ENCODE assay signal across 31 mouse cellular contexts in genomic region chr7:64989406-64989805, GRCm38 (mm10).
"Had no signal": no experiment of that assay in that cellular context is flagged by ENCODE, and none has a peak within 500 bp of the region (broad histone marks: within the 10 kb centered on the region; RNA-seq: fewer than 3 reads in every experiment).

No protein-coding gene starts in this region.

- H3K27me3 ChIP-seq: limb, embryonic 12.5 days; limb, embryonic 13.5 days; limb, embryonic 15.5 days; liver, embryonic 12.5 days; liver, embryonic 13.5 days; liver, embryonic 15.5 days; lung, embryonic 15.5 days; megakaryocyte, embryonic 14.5 days; midbrain, embryonic 12.5 days; midbrain, embryonic 13.5 days; midbrain, embryonic 15.5 days had no signal

- H3K4me2 ChIP-seq: limb, embryonic 12.5 days; limb, embryonic 13.5 days; limb, embryonic 15.5 days; liver, embryonic 11.5 days; liver, embryonic 12.5 days; liver, embryonic 13.5 days; liver, embryonic 15.5 days; lung, embryonic 14.5 days; lung, embryonic 15.5 days; midbrain, embryonic 11.5 days; midbrain, embryonic 12.5 days; midbrain, embryonic 13.5 days; midbrain, embryonic 15.5 days had no signal

- H3K36me3 ChIP-seq: limb, embryonic 10.5 days; limb, embryonic 12.5 days; limb, embryonic 13.5 days; limb, embryonic 15.5 days; liver, embryonic 12.5 days; liver, embryonic 13.5 days; liver, embryonic 15.5 days; lung, embryonic 15.5 days; midbrain, embryonic 10.5 days; midbrain, embryonic 12.5 days; midbrain, embryonic 13.5 days; midbrain, embryonic 15.5 days had no signal

- ATAC-seq: liver, embryonic 12.5 days; liver, postnatal 0 days; lung, postnatal 0 days; midbrain, embryonic 13.5 days; midbrain, embryonic 15.5 days; midbrain, embryonic 16.5 days had no signal

- H3K27ac ChIP-seq: limb, embryonic 10.5 days; limb, embryonic 12.5 days; limb, embryonic 13.5 days; limb, embryonic 15.5 days; liver, embryonic 12.5 days; liver, embryonic 13.5 days; liver, embryonic 14.5 days; liver, embryonic 15.5 days; lung, embryonic 15.5 days; macrophage; midbrain, embryonic 10.5 days; midbrain, embryonic 12.5 days; midbrain, embryonic 13.5 days; midbrain, embryonic 15.5 days had no signal

- H3K9ac ChIP-seq: limb, embryonic 12.5 days; limb, embryonic 13.5 days; limb, embryonic 15.5 days; liver, embryonic 12.5 days; liver, embryonic 13.5 days; liver, embryonic 14.5 days; liver, embryonic 15.5 days; liver, postnatal 0 days; lung, embryonic 14.5 days; lung, embryonic 15.5 days; midbrain, embryonic 12.5 days; midbrain, embryonic 13.5 days; midbrain, embryonic 15.5 days had no signal

- DNase-seq: left cerebral cortex, postnatal 4 days; liver; liver, embryonic 13.5 days; liver, postnatal 0 days; lung, adult 18-20 months; lung, adult 2 months; lung, embryonic 14.5 days; lung, postnatal 10 days; lung, postnatal 14 days; lung, postnatal 36 days; lung, postnatal 4 days; midbrain, embryonic 14.5 days had no signal

- H3K4me3 ChIP-seq: limb, embryonic 10.5 days; limb, embryonic 12.5 days; limb, embryonic 13.5 days; limb, embryonic 15.5 days; liver, embryonic 12.5 days; liver, embryonic 13.5 days; liver, embryonic 15.5 days; lung, embryonic 15.5 days; megakaryocyte, embryonic 14.5 days; midbrain, embryonic 10.5 days; midbrain, embryonic 12.5 days; midbrain, embryonic 13.5 days; midbrain, embryonic 15.5 days; myocyte had no signal

- H3K4me1 ChIP-seq: limb, embryonic 10.5 days; limb, embryonic 12.5 days; limb, embryonic 13.5 days; limb, embryonic 15.5 days; liver, embryonic 12.5 days; liver, embryonic 13.5 days; liver, embryonic 15.5 days; lung, embryonic 15.5 days; megakaryocyte, embryonic 14.5 days; midbrain, embryonic 10.5 days; midbrain, embryonic 12.5 days; midbrain, embryonic 13.5 days; midbrain, embryonic 15.5 days had no signal

- H3K9me3 ChIP-seq: limb, embryonic 10.5 days; limb, embryonic 12.5 days; limb, embryonic 13.5 days; limb, embryonic 15.5 days; liver, embryonic 12.5 days; liver, embryonic 13.5 days; liver, embryonic 15.5 days; lung, embryonic 15.5 days; midbrain, embryonic 10.5 days; midbrain, embryonic 12.5 days; midbrain, embryonic 13.5 days; midbrain, embryonic 15.5 days had no signal
